Mouse (Mus musculus) midbrain, embryonic 12.5 days (tissue): ENCODE measurements around the gene Natd1. TPM values are rescaled to one million over a fixed set of nuclear protein-coding genes. Genes with fewer than 3 reads are reported as not detected.

Experiments
- ATAC-seq: fragments of 200-750 bp; cut with Nextera tagmentation; 2 replicates; pipeline ENCODE4 v1.8.0; 2017; ENCODE audit warnings: low read depth, moderate TSS enrichment, moderate library complexity; ENCODE audit not compliant: low FRiP score
- H3K27ac ChIP-seq: fragments of 300-500 bp; sonication (generic); replicated peaks from 2 replicates; pipeline ENCODE4 v1.5.1; 2016; ENCODE audit warnings: mild to moderate bottlenecking
- H3K27me3 ChIP-seq: fragments of 300-500 bp; sonication (generic); 2 replicates; pipeline ENCODE4 v1.6.1; 2016; ENCODE audit warnings: mild to moderate bottlenecking
- H3K36me3 ChIP-seq: fragments of 300-500 bp; sonication (generic); 2 replicates; pipeline ENCODE4 v1.6.1; 2016
- H3K4me1 ChIP-seq: fragments of 300-500 bp; sonication (generic); 2 replicates; pipeline ENCODE4 v1.6.1; 2016
- H3K4me2 ChIP-seq: fragments of 300-500 bp; sonication (generic); replicated peaks from 2 replicates; pipeline ENCODE4 v1.6.1; 2016; ENCODE audit warnings: mild to moderate bottlenecking, moderate library complexity
- H3K4me3 ChIP-seq: fragments of 300-500 bp; sonication (generic); 2 replicates; pipeline ENCODE4 v1.5.1; 2016; ENCODE audit warnings: mild to moderate bottlenecking
- H3K9ac ChIP-seq: fragments of 300-500 bp; sonication (generic); replicated peaks from 2 replicates; pipeline ENCODE4 v1.6.1; 2016; ENCODE audit warnings: mild to moderate bottlenecking, moderate library complexity
- H3K9me3 ChIP-seq: fragments of 300-500 bp; sonication (generic); 2 replicates; pipeline ENCODE4 v1.6.1; 2016; ENCODE audit warnings: mild to moderate bottlenecking
- WGBS: fragments of 180-500 bp; shearing (Covaris S2); methylation state at CpG from one replicate; pipeline ENCODE4 v1.1.7; 2016; 5-methylcytosine and 5-hydroxymethylcytosine counted together
- polyA plus RNA-seq: library from polyadenylated mRNA; unstranded; fragments of >200 nt; fragmentation: Nextera tagmentation; extraction: Ambion mirVana; gene quantifications from 2 replicates; pipeline ENCODE4 v1.2.1, GENCODE M21; 2016

The Natd1 gene
- polyA plus RNA-seq = 24.3 and 27.3 TPM in 2 replicates

DNA sequence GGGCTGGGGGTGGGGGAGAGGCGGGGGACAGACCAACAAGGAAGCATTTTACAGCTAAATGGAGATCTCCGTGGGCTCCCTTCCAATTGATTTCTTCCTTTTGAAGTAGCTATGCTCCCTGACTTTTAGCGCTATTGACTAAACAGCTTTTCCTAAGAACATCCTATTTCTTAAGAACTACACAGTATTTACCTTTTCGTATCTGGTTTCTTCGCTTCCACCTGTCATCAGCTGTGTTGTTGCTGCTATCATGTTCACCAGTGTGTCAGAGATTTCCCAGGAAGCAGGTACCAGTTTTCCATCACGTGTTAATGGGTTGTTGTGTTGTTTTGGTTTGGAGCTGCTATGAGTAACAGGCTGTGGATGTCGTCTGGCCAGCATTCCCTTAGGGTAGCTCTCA lies at the start of gene Natd1:
TSS of gene Natd1 (minus strand) at position 260 of the 400 bp plus-strand sequence.
- WGBS = 39% methylated on average over 7 of the region's 7 CpGs

DNA sequence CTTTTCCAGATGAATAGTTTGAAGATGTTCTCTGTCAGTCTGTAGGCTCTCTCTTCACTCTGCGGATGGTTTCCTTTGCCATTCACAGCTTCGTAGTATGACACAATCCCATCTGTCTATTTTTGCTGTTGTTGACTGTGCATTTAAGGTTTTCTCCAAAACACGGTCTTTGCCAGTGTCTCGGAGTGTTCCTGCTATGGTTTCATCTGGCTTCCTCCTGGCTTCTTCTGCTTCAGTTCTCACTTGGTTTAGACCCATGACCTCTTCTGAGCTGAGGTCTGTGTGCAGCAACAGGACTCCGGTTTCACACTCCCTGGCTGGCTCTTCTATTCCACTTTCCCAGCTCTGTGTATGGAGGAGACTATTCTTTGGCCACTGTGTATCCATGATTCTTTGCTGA lies 48.2 kb upstream of the Natd1 start:
- no peaks in the 10 kb centered on the region for H3K36me3 ChIP-seq
- no peak for ATAC-seq
- no peak overlapping the region for H3K4me3 ChIP-seq
- no peak overlapping the region for H3K9ac ChIP-seq
- H3K4me2 ChIP-seq = no peak overlapping the region
- no peaks in the 10 kb centered on the region for H3K9me3 ChIP-seq
- no peaks in the 10 kb centered on the region for H3K4me1 ChIP-seq
- 90% methylated on average over 5 of the region's 5 CpGs for WGBS
- H3K27ac ChIP-seq = no peak overlapping the region
- H3K27me3 ChIP-seq = no peaks in the 10 kb centered on the region

More for the DNA sequence above, at the start of gene Natd1:
- no peak for ATAC-seq
- Histone ChIP-seq H3K27ac (peak within 1 kb of the TSS; percentile 79), H3K27me3 (no peaks in the 10 kb centered on the region; the same call in 1 of the 2 replicates), H3K4me2 (peak within 1 kb of the TSS; percentile 65), H3K4me3 (peak within 1 kb of the TSS; percentile 95), H3K9ac (peak within 1 kb of the TSS; percentile 91), H3K4me1 (peaks cover 24% of the 10 kb centered on the region), H3K36me3 (no peaks in the 10 kb centered on the region), H3K9me3 (no peaks in the 10 kb centered on the region)

DNA sequence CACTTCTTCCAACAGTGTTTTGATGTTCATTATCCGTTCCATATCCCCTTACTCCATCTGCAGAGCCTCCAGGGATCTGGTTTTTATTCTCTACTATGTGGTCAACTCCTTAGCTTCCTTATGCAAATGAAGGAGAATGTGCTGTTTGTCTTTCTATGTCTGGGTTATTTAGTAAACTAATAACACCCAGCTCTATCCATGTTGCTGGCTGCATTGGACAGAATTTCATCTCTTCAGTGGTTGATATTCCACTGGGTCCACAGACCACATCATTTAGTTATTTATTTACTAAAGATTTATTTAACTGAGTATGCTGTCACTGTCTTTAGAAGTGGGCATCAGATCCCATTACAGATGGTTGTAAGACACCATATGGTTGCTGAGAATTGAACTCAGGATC lies 46.6 kb upstream of the Natd1 start:
- no peak for ATAC-seq
- WGBS = 67% methylated on average over 1 of the region's 1 CpGs
- H3K4me3 ChIP-seq = no peak overlapping the region

DNA sequence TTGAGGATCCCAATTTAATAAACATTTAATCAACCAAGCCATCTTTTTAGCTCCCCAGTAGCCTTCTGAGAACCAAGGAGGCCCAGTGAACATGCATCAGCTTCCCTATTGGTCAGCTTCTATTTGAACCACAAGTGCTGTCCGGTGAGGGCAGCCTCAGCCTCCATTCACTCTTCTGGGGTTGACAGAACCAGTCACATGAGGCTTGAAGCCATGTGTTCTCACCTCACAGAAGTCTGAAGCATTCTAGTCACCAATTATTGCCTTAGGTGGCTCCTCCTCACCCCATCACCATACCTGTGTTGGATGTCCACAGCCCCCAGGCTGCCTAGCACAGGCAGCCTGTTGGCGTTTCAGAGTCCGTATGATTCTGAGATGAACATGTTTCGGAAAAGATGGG lies 44.4 kb upstream of the Natd1 start:
- Histone ChIP-seq H3K9me3 (no peaks in the 10 kb centered on the region), H3K27me3 (no peaks in the 10 kb centered on the region), H3K4me3 (no peak overlapping the region), H3K4me2 (no peak overlapping the region), H3K27ac (no peak overlapping the region), H3K4me1 (peaks cover 4% of the 10 kb centered on the region; the same call in 1 of the 2 replicates), H3K9ac (no peak overlapping the region), H3K36me3 (no peaks in the 10 kb centered on the region)
- 92% methylated on average over 4 of the region's 4 CpGs for WGBS
- ATAC-seq = no peak

More for the DNA sequence above, 46.6 kb upstream of the Natd1 start:
- Histone ChIP-seq H3K27me3 (no peaks in the 10 kb centered on the region), H3K4me2 (no peak overlapping the region), H3K9ac (no peak overlapping the region), H3K27ac (no peak overlapping the region), H3K36me3 (no peaks in the 10 kb centered on the region), H3K9me3 (no peaks in the 10 kb centered on the region), H3K4me1 (no peaks in the 10 kb centered on the region)

DNA sequence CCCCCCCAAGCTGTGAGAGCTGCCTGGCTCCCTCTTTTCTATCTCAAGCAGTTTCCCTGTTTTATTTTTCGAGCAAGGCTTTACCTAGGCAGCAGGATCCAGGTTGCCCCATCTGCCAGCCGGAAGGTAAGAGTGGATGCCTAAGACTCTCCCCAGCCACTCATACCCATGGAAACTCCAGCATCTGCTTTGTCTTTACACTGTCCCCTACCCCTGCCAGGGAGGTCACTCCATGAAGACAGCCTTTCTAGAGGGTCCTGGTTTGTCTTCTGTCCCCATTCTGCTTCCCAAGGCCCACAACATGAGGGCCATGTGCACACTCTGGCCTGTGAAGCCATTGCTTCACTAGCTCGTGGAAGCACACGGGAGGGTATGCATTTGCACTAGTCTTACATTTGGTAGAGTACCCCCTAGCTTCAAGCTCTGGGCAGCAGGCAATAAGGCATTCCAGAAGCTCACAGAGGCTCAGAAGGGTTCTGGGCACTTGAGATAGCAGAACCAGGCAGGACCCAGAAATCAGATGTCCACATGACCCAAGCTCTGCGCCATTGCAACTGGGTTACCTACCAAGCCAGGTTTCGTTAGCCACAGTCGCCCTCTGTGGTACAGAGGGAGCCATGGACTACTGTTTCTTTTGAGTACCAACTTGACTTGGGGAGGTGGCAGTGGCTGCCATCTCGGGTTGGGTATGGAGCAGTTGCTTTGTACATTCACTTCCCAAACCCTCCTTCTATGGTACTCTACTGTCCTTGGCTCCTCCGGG lies 41.3 kb upstream of the Natd1 start:
- WGBS = 78% methylated on average over 9 of the region's 9 CpGs
- no peak overlapping the region for H3K9ac ChIP-seq
- ATAC-seq = no peak
- no peaks in the 10 kb centered on the region for H3K27me3 ChIP-seq
- H3K4me1 ChIP-seq = peaks cover 5% of the 10 kb centered on the region; the same call in 1 of the 2 replicates
- no peak overlapping the region for H3K4me2 ChIP-seq
- no peak overlapping the region for H3K4me3 ChIP-seq
- H3K9me3 ChIP-seq = no peaks in the 10 kb centered on the region
- no peak overlapping the region for H3K27ac ChIP-seq
- peaks cover 13% of the 10 kb centered on the region for H3K36me3 ChIP-seq

DNA sequence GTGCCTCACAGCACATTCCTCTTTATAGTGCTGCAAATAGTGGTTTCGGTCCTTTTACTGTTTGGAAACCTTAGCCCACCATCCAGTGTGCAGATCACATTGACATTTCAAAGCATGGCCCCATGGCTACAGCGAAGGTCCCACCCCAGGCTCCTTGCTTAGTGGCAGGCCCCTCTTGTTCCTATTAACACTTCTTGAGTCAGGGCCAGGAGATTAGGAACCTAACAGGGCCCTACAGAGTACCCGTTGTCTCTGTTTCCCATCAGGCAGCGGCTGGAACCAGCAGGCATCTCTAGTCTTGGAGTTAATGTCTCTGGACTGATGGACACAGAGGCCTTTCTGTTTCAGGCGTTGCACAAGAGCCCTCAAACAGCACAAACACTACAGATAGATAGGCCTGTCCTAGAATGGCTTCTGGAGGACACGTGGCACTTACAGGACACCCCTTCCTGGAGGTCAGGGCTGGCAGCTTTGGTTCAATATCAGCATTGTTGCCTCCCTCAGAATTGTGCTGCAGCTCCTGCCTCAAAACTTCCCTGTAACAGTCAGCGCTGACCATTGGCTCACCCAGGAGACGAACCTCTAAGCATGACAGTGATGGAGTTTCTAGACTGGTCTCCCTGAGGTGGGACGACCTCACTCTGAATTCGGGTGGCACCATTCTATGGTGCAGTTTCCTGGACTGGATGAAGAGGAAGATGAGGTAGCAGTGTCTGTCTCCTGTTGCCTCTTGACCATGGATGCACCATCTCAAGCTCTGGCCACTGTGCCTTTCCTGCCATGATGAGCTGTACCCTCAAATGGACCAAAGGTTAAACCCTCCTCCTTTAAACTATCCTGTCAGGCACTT lies 39.9 kb upstream of the Natd1 start:
- 0 out of 2 replicates have a peak, but pooled peaks have one; percentile 6 for ATAC-seq
- Histone ChIP-seq H3K27me3 (no peaks in the 10 kb centered on the region), H3K4me2 (peak overlapping the region; percentile 23; the same call in 1 of the 2 replicates), H3K4me1 (peaks cover 5% of the 10 kb centered on the region; the same call in 1 of the 2 replicates), H3K4me3 (no peak overlapping the region), H3K9ac (no peak overlapping the region), H3K9me3 (no peaks in the 10 kb centered on the region), H3K36me3 (peaks cover 22% of the 10 kb centered on the region), H3K27ac (no peak overlapping the region)
- WGBS = 78% methylated on average over 10 of the region's 10 CpGs

DNA sequence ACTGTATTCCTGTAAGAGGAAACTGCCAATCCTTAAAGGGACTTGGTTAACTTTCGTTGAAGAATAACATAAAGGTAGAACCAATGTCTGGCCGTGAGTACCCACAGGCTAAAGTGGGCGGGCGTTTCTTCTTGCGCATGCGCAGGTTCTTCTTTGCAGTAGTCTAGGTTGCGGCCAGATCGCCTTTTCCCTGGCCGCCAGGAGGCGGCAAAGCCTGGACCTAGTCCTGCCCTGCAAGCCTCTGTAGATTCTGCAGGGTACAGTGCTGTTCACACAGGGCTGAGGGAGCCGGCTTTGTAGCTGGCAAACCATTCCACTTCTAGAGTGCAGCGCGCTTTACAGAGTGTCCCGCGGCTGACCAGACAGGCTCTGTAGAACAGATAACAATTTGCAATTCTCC lies 39.3 kb upstream of the Natd1 start:
- H3K27ac ChIP-seq = no peak overlapping the region
- H3K4me1 ChIP-seq = peaks cover 5% of the 10 kb centered on the region; the same call in 1 of the 2 replicates
- peak overlapping the region; percentile 23; the same call in 1 of the 2 replicates for H3K4me2 ChIP-seq
- no peak overlapping the region for H3K9ac ChIP-seq
- no peak overlapping the region for H3K4me3 ChIP-seq
- ATAC-seq = peak; percentile 88
- WGBS = 9% methylated on average over 15 of the region's 15 CpGs
- H3K9me3 ChIP-seq = no peaks in the 10 kb centered on the region
- peaks cover 28% of the 10 kb centered on the region for H3K36me3 ChIP-seq
- H3K27me3 ChIP-seq = no peaks in the 10 kb centered on the region

DNA sequence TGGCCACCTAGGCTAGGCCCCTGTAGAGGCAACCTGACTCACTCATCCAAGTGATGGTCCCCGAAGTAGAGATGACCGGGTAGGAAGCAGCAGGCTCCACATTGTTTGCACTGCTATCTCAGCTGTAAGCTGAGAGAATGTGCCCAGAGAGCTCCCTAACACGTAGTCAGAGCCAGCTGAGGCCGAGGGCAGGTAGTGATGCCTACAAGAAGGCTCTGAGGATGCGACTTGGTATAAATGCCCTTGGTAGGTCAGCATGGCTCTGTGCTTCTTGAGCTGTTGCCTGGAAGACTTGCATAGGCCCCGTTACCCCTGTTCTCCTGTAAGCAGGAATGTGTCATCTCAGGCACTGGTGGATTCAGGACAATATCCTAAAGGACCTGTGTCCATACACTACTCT lies 38.4 kb upstream of the Natd1 start:
- H3K9me3 ChIP-seq = no peaks in the 10 kb centered on the region
- H3K4me2 ChIP-seq = no peak overlapping the region
- no peaks in the 10 kb centered on the region for H3K27me3 ChIP-seq
- peaks cover 32% of the 10 kb centered on the region for H3K36me3 ChIP-seq
- 95% methylated on average over 6 of the region's 6 CpGs for WGBS
- no peak overlapping the region for H3K4me3 ChIP-seq
- ATAC-seq = no peak
- H3K27ac ChIP-seq = no peak overlapping the region
- peaks cover 5% of the 10 kb centered on the region; the same call in 1 of the 2 replicates for H3K4me1 ChIP-seq
- H3K9ac ChIP-seq = no peak overlapping the region

DNA sequence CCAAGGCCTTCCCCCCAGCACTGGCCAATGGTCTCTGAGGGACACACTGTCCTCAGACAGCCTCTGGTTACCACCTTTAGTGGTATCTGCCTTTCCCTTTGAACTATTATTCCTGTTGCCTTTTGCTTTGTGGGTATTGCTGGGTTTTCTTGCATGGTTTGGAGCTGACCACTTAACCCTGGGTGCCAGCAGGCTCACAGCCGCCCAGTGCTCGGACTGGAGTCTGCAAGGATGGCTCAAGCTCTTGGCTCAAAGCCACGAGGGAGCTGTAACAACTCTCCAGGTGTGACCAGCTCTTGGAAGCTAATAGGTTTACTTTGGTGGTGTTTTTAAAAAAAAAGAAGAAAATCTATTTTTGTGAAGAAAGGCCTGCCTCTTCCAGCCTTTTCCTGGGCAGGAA lies 37.8 kb upstream of the Natd1 start:
- Histone ChIP-seq H3K9ac (no peak overlapping the region), H3K9me3 (no peaks in the 10 kb centered on the region), H3K27me3 (no peaks in the 10 kb centered on the region), H3K36me3 (peaks cover 38% of the 10 kb centered on the region), H3K4me2 (no peak overlapping the region), H3K4me3 (no peak overlapping the region), H3K4me1 (peaks cover 5% of the 10 kb centered on the region; the same call in 1 of the 2 replicates), H3K27ac (no peak overlapping the region)
- ATAC-seq = no peak
- 92% methylated on average over 3 of the region's 3 CpGs for WGBS

DNA sequence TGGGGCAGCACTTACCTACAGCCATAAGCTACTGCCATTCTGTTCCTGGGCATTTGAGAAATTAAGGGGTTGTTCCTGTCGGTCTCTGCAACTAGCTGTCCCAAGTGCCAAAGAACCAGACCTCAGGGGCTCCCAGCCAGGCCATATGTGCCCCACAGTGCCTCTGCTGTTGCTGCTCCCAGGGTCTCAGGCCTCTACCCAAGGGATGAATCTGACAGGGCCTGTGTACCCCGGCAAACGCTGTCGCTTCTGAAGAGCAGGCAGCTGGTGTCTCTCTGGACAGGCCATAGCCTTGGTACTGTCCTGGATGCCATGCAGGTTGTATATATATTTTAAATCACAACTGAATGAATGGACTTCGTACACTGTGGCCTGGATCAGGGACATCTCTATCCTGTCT lies 37.3 kb upstream of the Natd1 start:
- Histone ChIP-seq H3K4me1 (peaks cover 5% of the 10 kb centered on the region; the same call in 1 of the 2 replicates), H3K9ac (no peak overlapping the region), H3K4me3 (no peak overlapping the region), H3K27ac (no peak overlapping the region), H3K9me3 (no peaks in the 10 kb centered on the region), H3K36me3 (peaks cover 43% of the 10 kb centered on the region), H3K27me3 (no peaks in the 10 kb centered on the region), H3K4me2 (no peak overlapping the region)
- 96% methylated on average over 5 of the region's 5 CpGs for WGBS
- no peak for ATAC-seq

DNA sequence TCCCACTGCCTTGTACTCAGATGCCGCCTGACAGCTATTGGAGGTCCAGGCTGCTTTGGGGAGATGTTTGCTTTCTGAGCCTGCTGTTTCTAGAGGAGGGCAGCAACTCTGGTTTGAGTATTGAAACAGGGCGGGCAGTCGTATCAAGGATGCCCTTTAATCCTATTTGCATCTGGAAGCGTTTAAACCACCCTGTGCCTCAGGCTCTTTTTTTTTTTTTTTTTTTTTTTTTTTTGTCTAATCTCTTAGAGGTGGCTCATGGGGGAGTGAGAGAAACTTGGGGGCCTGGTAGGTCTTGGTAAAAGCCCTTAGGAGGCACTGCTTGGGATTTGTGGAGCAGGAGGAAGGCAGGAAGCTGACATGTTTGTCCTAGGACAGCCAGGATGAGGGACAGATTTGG lies 30.5 kb upstream of the Natd1 start:
- H3K4me1 ChIP-seq = peaks cover 10% of the 10 kb centered on the region; the same call in 1 of the 2 replicates
- no peak overlapping the region for H3K4me3 ChIP-seq
- WGBS = 45% methylated on average over 4 of the region's 4 CpGs
- H3K36me3 ChIP-seq = peaks cover 66% of the 10 kb centered on the region
- H3K9ac ChIP-seq = no peak overlapping the region
- no peak overlapping the region for H3K27ac ChIP-seq
- H3K9me3 ChIP-seq = no peaks in the 10 kb centered on the region
- no peak for ATAC-seq
- H3K4me2 ChIP-seq = no peak overlapping the region
- no peaks in the 10 kb centered on the region for H3K27me3 ChIP-seq
